ENCODE assay signal across 10 mouse cellular contexts in genomic region chr11:97822840-97823603, GRCm38 (mm10). TPM values are rescaled to one million over a fixed set of nuclear protein-coding genes. Genes with fewer than 3 reads are reported as not detected.
A peak's percentile ranks its signal among the peaks of the same experiment; 100 is the strongest.
DNase-seq lines count a peak whose midpoint lies in the region; ATAC-seq lines count a peak whose summit lies in the region.
"Had no signal": no experiment of that assay in that cellular context is flagged by ENCODE, and none has a peak within 500 bp of the region (broad histone marks: within the 10 kb centered on the region; RNA-seq: fewer than 3 reads in every experiment).

No protein-coding gene starts in this region.

- peak; percentile 57 for DNase-seq in adrenal gland, postnatal 14 days
- no peak for DNase-seq in adrenal gland, adult 18-20 months (ENCODE audit: low spot score in 2 of 2)
- DNase-seq in limb, embryonic 10.5 days (ENCODE audit: low spot score) = no peak
- DNase-seq in cerebellum, postnatal 36 days = peak; percentile 70 to 77
- no peak for DNase-seq in liver, embryonic 13.5 days
- no peak for DNase-seq in right cerebral cortex, adult 2 months (ENCODE audit: low spot score in 2 of 2)
- DNase-seq in thymus, postnatal 10 days (ENCODE audit: low spot score in 2 of 2) = no peak

- H3K4me1 ChIP-seq in limb, embryonic 13.5 days = peaks cover 14% of the 10 kb centered on the region
- H3K4me1 ChIP-seq in limb, embryonic 10.5 days = peaks cover 31% of the 10 kb centered on the region
- H3K4me1 ChIP-seq in liver, embryonic 13.5 days (replicated peaks) = peaks cover 81% of the 10 kb centered on the region

- H3K36me3 ChIP-seq in limb, embryonic 13.5 days = peaks cover 92% of the 10 kb centered on the region
- peaks cover 91% of the 10 kb centered on the region for H3K36me3 ChIP-seq in limb, embryonic 10.5 days
- H3K36me3 ChIP-seq in liver, embryonic 13.5 days = peaks cover 30% of the 10 kb centered on the region

- 79% methylated on average over 20 of the region's 20 CpGs for WGBS in limb, embryonic 13.5 days
- 75% methylated on average over 20 of the region's 20 CpGs for WGBS in limb, embryonic 10.5 days
- WGBS in liver, embryonic 13.5 days (ENCODE audit: insufficient replicate concordance) = 76% methylated on average over 20 of the region's 20 CpGs

- ATAC-seq in limb, embryonic 13.5 days (ENCODE audit: low FRiP score, low read depth) = no peak
- ATAC-seq in liver, embryonic 13.5 days (ENCODE audit: low read depth) = no peak
- ATAC-seq: forebrain, embryonic 15.5 days had no signal

- H3K4me3 ChIP-seq in limb, embryonic 13.5 days = no peak overlapping the region
- no peak overlapping the region for H3K4me3 ChIP-seq in limb, embryonic 10.5 days
- no peak overlapping the region for H3K4me3 ChIP-seq in liver, embryonic 13.5 days (replicated peaks)
- H3K4me3 ChIP-seq: forebrain, embryonic 15.5 days had no signal

- no peak overlapping the region for H3K4me2 ChIP-seq in limb, embryonic 13.5 days (replicated peaks)
- H3K4me2 ChIP-seq in liver, embryonic 13.5 days = 0 out of 2 replicates have a peak overlapping the region, but pooled peaks have one; percentile 12
- H3K4me2 ChIP-seq: forebrain, embryonic 15.5 days; hindbrain, embryonic 14.5 days had no signal

- H3K27me3 ChIP-seq in limb, embryonic 13.5 days = no peaks in the 10 kb centered on the region
- no peaks in the 10 kb centered on the region for H3K27me3 ChIP-seq in limb, embryonic 10.5 days (ENCODE audit: low read depth, poor library complexity, severe bottlenecking)
- H3K27me3 ChIP-seq in liver, embryonic 13.5 days = no peaks in the 10 kb centered on the region
- H3K27me3 ChIP-seq: forebrain, embryonic 15.5 days had no signal

- 0 out of 2 replicates have a peak overlapping the region, but pooled peaks have one; percentile 31 for H3K9ac ChIP-seq in limb, embryonic 13.5 days
- no peak overlapping the region for H3K9ac ChIP-seq in liver, embryonic 13.5 days
- H3K9ac ChIP-seq: forebrain, embryonic 15.5 days; hindbrain, embryonic 14.5 days had no signal

- no peak overlapping the region for H3K27ac ChIP-seq in limb, embryonic 13.5 days
- no peak overlapping the region for H3K27ac ChIP-seq in limb, embryonic 10.5 days
- H3K27ac ChIP-seq in liver, embryonic 13.5 days = no peak overlapping the region
- H3K27ac ChIP-seq: forebrain, embryonic 15.5 days; hindbrain, embryonic 14.5 days had no signal

- H3K9me3 ChIP-seq in limb, embryonic 13.5 days = no peaks in the 10 kb centered on the region
- H3K9me3 ChIP-seq in limb, embryonic 10.5 days (replicated peaks) = no peaks in the 10 kb centered on the region
- no peaks in the 10 kb centered on the region for H3K9me3 ChIP-seq in liver, embryonic 13.5 days (replicated peaks)
- H3K9me3 ChIP-seq: forebrain, embryonic 15.5 days had no signal

RNA-seq across cellular contexts. Expression of gene B230217C12Rik, which starts 17.6 kb away (rescaled TPM):
- 2.4 and 3.5 TPM in 2 replicates for total RNA-seq in adrenal gland, postnatal 14 days (2021)
- 1 to 10 TPM; 3.7 to 4.0 TPM for total RNA-seq in adrenal gland, adult 18-20 months (2021)
- polyA plus RNA-seq in limb, embryonic 13.5 days (2015; fragmentation: Nextera tagmentation; extraction: Ambion mirVana) = 11.7 and 12.5 TPM in 2 replicates
- 10.9 and 14.0 TPM in 2 replicates for polyA plus RNA-seq in limb, embryonic 10.5 days (2016; fragmentation: Nextera tagmentation; extraction: Ambion mirVana)
- polyA plus RNA-seq in liver, embryonic 13.5 days (2015; fragmentation: Nextera tagmentation; extraction: Ambion mirVana) = 0.85 and 1.3 TPM in 2 replicates

RNA-seq across cellular contexts. Expression of gene Lasp1, which starts 24.2 kb away (rescaled TPM):
- 98.2 and 107 TPM in 2 replicates for total RNA-seq in adrenal gland, postnatal 14 days (2021)
- total RNA-seq in adrenal gland, adult 18-20 months (2021) = 100 to 1,000 TPM in 1 of 2 experiments, 10 to 100 TPM in 1; 94.0 to 145 TPM
- polyA plus RNA-seq in limb, embryonic 13.5 days (2015; fragmentation: Nextera tagmentation; extraction: Ambion mirVana) = 128 and 138 TPM in 2 replicates
- 90.0 and 110 TPM in 2 replicates for polyA plus RNA-seq in limb, embryonic 10.5 days (2016; fragmentation: Nextera tagmentation; extraction: Ambion mirVana)
- 27.5 and 31.2 TPM in 2 replicates for polyA plus RNA-seq in liver, embryonic 13.5 days (2015; fragmentation: Nextera tagmentation; extraction: Ambion mirVana)

RNA-seq across cellular contexts. Expression of gene Rpl23, which starts 40.8 kb away (rescaled TPM):
- 809 and 980 TPM in 2 replicates for total RNA-seq in adrenal gland, postnatal 14 days (2021)
- 100 to 1,000 TPM; 830 to 834 TPM for total RNA-seq in adrenal gland, adult 18-20 months (2021)
- polyA plus RNA-seq in limb, embryonic 13.5 days (2015; fragmentation: Nextera tagmentation; extraction: Ambion mirVana) = 547 and 558 TPM in 2 replicates
- polyA plus RNA-seq in limb, embryonic 10.5 days (2016; fragmentation: Nextera tagmentation; extraction: Ambion mirVana) = 449 and 506 TPM in 2 replicates
- polyA plus RNA-seq in liver, embryonic 13.5 days (2015; fragmentation: Nextera tagmentation; extraction: Ambion mirVana) = 436 and 468 TPM in 2 replicates

RNA-seq across cellular contexts. Expression of gene 1700001P01Rik, which starts 47.3 kb away (rescaled TPM):
- total RNA-seq in adrenal gland, postnatal 14 days (2021) = not detected in 2 replicates
- total RNA-seq in adrenal gland, adult 18-20 months (2021) = not detected
- 0.83 TPM in 1 of 2 replicates, not detected in the other for polyA plus RNA-seq in limb, embryonic 13.5 days (2015; fragmentation: Nextera tagmentation; extraction: Ambion mirVana)
- 0.43 and 0.74 TPM in 2 replicates for polyA plus RNA-seq in limb, embryonic 10.5 days (2016; fragmentation: Nextera tagmentation; extraction: Ambion mirVana)
- polyA plus RNA-seq in liver, embryonic 13.5 days (2015; fragmentation: Nextera tagmentation; extraction: Ambion mirVana) = 0.19 and 0.22 TPM in 2 replicates

RNA-seq across cellular contexts. Expression of gene Cwc25, which starts 56.7 kb away (rescaled TPM):
- total RNA-seq in adrenal gland, postnatal 14 days (2021) = 17.6 and 18.7 TPM in 2 replicates
- 10 to 100 TPM; 18.2 to 21.1 TPM for total RNA-seq in adrenal gland, adult 18-20 months (2021)
- 21.0 and 23.3 TPM in 2 replicates for polyA plus RNA-seq in limb, embryonic 13.5 days (2015; fragmentation: Nextera tagmentation; extraction: Ambion mirVana)
- polyA plus RNA-seq in limb, embryonic 10.5 days (2016; fragmentation: Nextera tagmentation; extraction: Ambion mirVana) = 17.8 and 21.6 TPM in 2 replicates
- 7.0 and 7.7 TPM in 2 replicates for polyA plus RNA-seq in liver, embryonic 13.5 days (2015; fragmentation: Nextera tagmentation; extraction: Ambion mirVana)

Comparison
In these comparisons a context has a peak if more than half of its experiments do, and no peak if none do; other contexts are left out.
1. DNase-seq: peak in adrenal gland, postnatal 14 days (single experiment) and cerebellum, postnatal 36 days (2 of 2); none in adrenal gland, adult 18-20 months (0 of 2), limb, embryonic 10.5 days (single experiment), liver, embryonic 13.5 days (single experiment), right cerebral cortex, adult 2 months (0 of 2) and thymus, postnatal 10 days (0 of 2).